Mouse (Mus musculus): ENCODE results near the gene Abhd14a. TPM values are rescaled to one million over a fixed set of nuclear protein-coding genes. Genes with fewer than 3 reads are reported as not detected.

Gene Abhd14a
- polyA plus RNA-seq, 1 experiment: 49.7 TPM

DNA sequence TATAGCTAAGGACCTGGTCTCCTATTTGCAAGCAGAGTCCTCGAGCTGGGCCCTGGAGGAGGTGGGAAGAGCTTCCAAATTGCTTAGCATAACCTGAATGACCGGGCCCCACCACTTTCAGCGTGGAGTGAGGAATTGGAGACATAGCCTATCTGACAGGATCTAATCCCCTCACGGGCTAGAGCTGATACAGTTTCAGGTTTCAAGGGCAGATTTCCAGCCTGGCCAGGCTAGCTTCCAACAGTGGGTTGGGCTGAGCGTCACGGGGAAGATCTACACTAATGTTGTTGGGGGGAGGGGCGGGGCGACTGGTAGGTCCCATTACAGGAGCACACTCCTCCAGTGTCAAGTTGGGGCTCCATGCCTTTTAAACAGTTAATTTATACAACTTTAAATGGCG lies 3.2 kb upstream of the Abhd14a start:
- Histone ChIP-seq H3K4me1 (ENCODE audit: control insufficient read depth, insufficient read depth, low read length) (peaks cover 36% of the 10 kb centered on the region), H3K27me3 (ENCODE audit: control insufficient read depth, insufficient read depth, low read length) (no peaks in the 10 kb centered on the region)
- TF ChIP-seq POLR2A (IDR thresholded peaks at IDR 0.05; ENCODE audit: borderline replicate concordance, insufficient read depth, low read length) (no peak), CTCF (IDR thresholded peaks at IDR 0.05; ENCODE audit: borderline replicate concordance, insufficient read depth, low read depth, low read length) (no peak)

GRCm38 (mm10) chr9:106449947-106450346 lies 2.5 kb upstream of the Abhd14a start:
- no peaks in the 10 kb centered on the region for H3K27me3 ChIP-seq (ENCODE audit: control insufficient read depth, insufficient read depth, low read length)
- H3K4me1 ChIP-seq (ENCODE audit: control insufficient read depth, insufficient read depth, low read length): peaks cover 32% of the 10 kb centered on the region
- TF ChIP-seq CTCF (IDR thresholded peaks at IDR 0.05; ENCODE audit: borderline replicate concordance, insufficient read depth, low read depth, low read length) (no peak), POLR2A (IDR thresholded peaks at IDR 0.05; ENCODE audit: borderline replicate concordance, insufficient read depth, low read length) (no peak)
- peak; percentile 52 to 55 for DNase-seq
- H3K27ac ChIP-seq (ENCODE audit: insufficient read depth, low read length): peak overlapping the region; percentile 46; the same call in 1 of the 2 replicates
- WGBS: 41% methylated on average over 8 of the region's 8 CpGs
- no peak overlapping the region for H3K4me3 ChIP-seq (replicated peaks; ENCODE audit: insufficient read depth, low read depth, low read length)

More for the DNA sequence above, 3.2 kb upstream of the Abhd14a start:
- 19% methylated on average over 9 of the region's 9 CpGs for WGBS
- Histone ChIP-seq H3K4me3 (replicated peaks; ENCODE audit: insufficient read depth, low read depth, low read length) (no peak overlapping the region), H3K27ac (ENCODE audit: insufficient read depth, low read length) (peak overlapping the region; percentile 46; the same call in 1 of the 2 replicates)
- DNase-seq: peak; percentile 72 to 73

DNA sequence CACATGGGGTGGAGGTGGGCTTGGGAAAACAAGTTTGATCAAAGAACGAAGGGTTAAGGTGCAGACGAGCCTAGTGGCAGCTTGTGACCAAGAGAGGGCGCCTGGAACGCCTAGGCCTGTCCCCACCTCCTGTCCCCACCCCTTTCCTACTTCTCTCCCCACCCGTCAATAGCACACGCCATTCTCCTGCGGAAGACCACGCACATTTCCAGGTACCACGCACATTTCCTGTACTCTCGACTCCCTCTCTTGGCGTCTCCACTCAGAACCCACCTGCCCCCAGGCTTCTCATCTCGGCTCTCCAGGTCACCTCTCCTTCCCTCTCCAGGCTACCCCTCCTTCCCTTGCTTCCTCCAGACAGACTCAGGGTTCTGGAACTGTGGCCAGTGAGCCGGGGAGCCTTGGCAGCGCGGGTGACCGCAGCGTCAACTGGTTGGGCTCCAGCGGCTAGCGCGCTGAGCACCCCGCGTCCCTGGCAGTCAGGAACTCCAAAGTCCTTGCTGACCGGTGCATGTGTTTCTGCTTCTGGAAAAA lies 1.1 kb upstream of the Abhd14a start:
- under 1% methylated on average over 23 of the region's 23 CpGs for WGBS
- TF ChIP-seq POLR2A (IDR thresholded peaks at IDR 0.05; ENCODE audit: borderline replicate concordance, insufficient read depth, low read length) (peak; percentile 86; the same call in 1 of the 2 replicates), CTCF (IDR thresholded peaks at IDR 0.05; ENCODE audit: borderline replicate concordance, insufficient read depth, low read depth, low read length) (peak; percentile 81)
- H3K27ac ChIP-seq (ENCODE audit: insufficient read depth, low read length): peak overlapping the region; percentile 63
- H3K4me3 ChIP-seq (replicated peaks; ENCODE audit: insufficient read depth, low read depth, low read length): peak overlapping the region; percentile 65
- peaks cover 29% of the 10 kb centered on the region for H3K4me1 ChIP-seq (ENCODE audit: control insufficient read depth, insufficient read depth, low read length)
- peak; percentile 86 to 89 for DNase-seq
- no peaks in the 10 kb centered on the region for H3K27me3 ChIP-seq (ENCODE audit: control insufficient read depth, insufficient read depth, low read length)

DNA sequence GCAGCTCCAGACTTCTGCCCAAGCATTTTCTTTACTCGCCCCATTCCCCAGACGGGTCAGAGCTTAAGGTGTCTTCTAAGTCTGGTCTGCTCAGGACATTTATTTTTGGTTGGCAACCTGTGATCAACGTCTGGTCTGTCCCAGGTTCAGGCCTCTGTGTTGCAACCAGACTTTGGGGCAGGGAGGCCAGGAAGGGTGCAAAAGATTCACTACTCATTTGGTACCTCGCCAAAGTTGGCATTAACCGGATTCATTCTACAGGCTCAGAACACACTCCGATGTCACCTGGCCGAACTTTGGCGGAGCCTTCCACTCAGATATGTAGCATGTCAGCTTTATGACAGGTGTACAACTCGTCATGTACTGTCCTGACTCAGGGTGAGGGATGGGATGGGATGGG lies 473 bp upstream of the Abhd14a start:
- DNase-seq: peak in 1 of 2 experiments; percentile 66
- TF ChIP-seq CTCF (IDR thresholded peaks at IDR 0.05; ENCODE audit: borderline replicate concordance, insufficient read depth, low read depth, low read length): no peak
- no peak for TF ChIP-seq POLR2A (IDR thresholded peaks at IDR 0.05; ENCODE audit: borderline replicate concordance, insufficient read depth, low read length)
- 21% methylated on average over 9 of the region's 9 CpGs for WGBS
- H3K27me3 ChIP-seq (ENCODE audit: control insufficient read depth, insufficient read depth, low read length): no peaks in the 10 kb centered on the region
- H3K27ac ChIP-seq (ENCODE audit: insufficient read depth, low read length): peak overlapping the region; percentile 49
- peak overlapping the region; percentile 65 for H3K4me3 ChIP-seq (replicated peaks; ENCODE audit: insufficient read depth, low read depth, low read length)
- H3K4me1 ChIP-seq (ENCODE audit: control insufficient read depth, insufficient read depth, low read length): peaks cover 29% of the 10 kb centered on the region

- Histone ChIP-seq H3K4me1 (ENCODE audit: control insufficient read depth, insufficient read depth, low read length) (peaks cover 7% of the 10 kb centered on the region), H3K27ac (ENCODE audit: insufficient read depth, low read length) (no peak overlapping the region), H3K27me3 (ENCODE audit: control insufficient read depth, insufficient read depth, low read length) (no peaks in the 10 kb centered on the region), H3K4me3 (replicated peaks; ENCODE audit: insufficient read depth, low read depth, low read length) (no peak overlapping the region)
- DNase-seq: no peak
- no peak for TF ChIP-seq CTCF (IDR thresholded peaks at IDR 0.05; ENCODE audit: borderline replicate concordance, insufficient read depth, low read depth, low read length)
- TF ChIP-seq POLR2A (IDR thresholded peaks at IDR 0.05; ENCODE audit: borderline replicate concordance, insufficient read depth, low read length): no peak
- 73% methylated on average over 4 of the region's 4 CpGs for WGBS
Measured at GRCm38 (mm10) chr9:106444836-106445235, 2.6 kb downstream of the Abhd14a start.

- H3K27ac ChIP-seq (ENCODE audit: insufficient read depth, low read length): no peak overlapping the region
Measured at GRCm38 (mm10) chr9:106442680-106443079, 4.8 kb downstream of the Abhd14a start.

DNA sequence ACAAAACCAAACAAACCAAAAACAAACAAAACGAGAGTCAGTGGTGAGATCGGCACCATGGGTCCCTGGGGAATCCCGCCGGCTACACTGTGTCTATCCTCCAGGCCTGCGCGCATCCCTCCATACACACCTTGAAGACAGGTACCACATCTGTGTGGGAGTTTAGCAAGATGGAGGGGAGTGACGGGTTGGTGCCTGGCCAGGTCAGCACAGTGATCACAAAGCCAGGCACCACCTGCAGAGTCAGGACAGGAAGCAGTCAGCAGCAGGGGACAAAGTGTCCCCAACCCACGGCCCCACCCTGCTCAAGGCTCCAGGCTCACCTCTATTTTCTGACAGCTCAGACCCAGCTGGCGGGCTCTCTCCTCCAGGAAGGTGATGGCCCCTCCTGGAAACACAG lies 10.9 kb downstream of the Abhd14a start:
- Histone ChIP-seq H3K27ac (ENCODE audit: insufficient read depth, low read length) (no peak overlapping the region), H3K4me3 (replicated peaks; ENCODE audit: insufficient read depth, low read depth, low read length) (no peak overlapping the region), H3K27me3 (ENCODE audit: control insufficient read depth, insufficient read depth, low read length) (no peaks in the 10 kb centered on the region), H3K4me1 (ENCODE audit: control insufficient read depth, insufficient read depth, low read length) (peaks cover 7% of the 10 kb centered on the region)
- WGBS: 83% methylated on average over 9 of the region's 9 CpGs
- no peak for DNase-seq
- TF ChIP-seq POLR2A (IDR thresholded peaks at IDR 0.05; ENCODE audit: borderline replicate concordance, insufficient read depth, low read length): no peak
- no peak for TF ChIP-seq CTCF (IDR thresholded peaks at IDR 0.05; ENCODE audit: borderline replicate concordance, insufficient read depth, low read depth, low read length)

More at GRCm38 (mm10) chr9:106442680-106443079, 4.8 kb downstream of the Abhd14a start:
- DNase-seq: no peak
- WGBS: 81% methylated on average over 5 of the region's 5 CpGs
- TF ChIP-seq CTCF (IDR thresholded peaks at IDR 0.05; ENCODE audit: borderline replicate concordance, insufficient read depth, low read depth, low read length) (no peak), POLR2A (IDR thresholded peaks at IDR 0.05; ENCODE audit: borderline replicate concordance, insufficient read depth, low read length) (no peak)
- H3K4me1 ChIP-seq (ENCODE audit: control insufficient read depth, insufficient read depth, low read length): 0 out of 2 replicates have a peak, but pooled peaks cover 3% of the 10 kb centered on the region
- no peak overlapping the region for H3K4me3 ChIP-seq (replicated peaks; ENCODE audit: insufficient read depth, low read depth, low read length)
- H3K27me3 ChIP-seq (ENCODE audit: control insufficient read depth, insufficient read depth, low read length): no peaks in the 10 kb centered on the region

GRCm38 (mm10) chr9:106433389-106433788 lies 14.1 kb downstream of the Abhd14a start:
- H3K27ac ChIP-seq (ENCODE audit: insufficient read depth, low read length): no peak overlapping the region
- H3K4me1 ChIP-seq (ENCODE audit: control insufficient read depth, insufficient read depth, low read length): peaks cover 4% of the 10 kb centered on the region
- H3K27me3 ChIP-seq (ENCODE audit: control insufficient read depth, insufficient read depth, low read length): no peaks in the 10 kb centered on the region
- DNase-seq: no peak
- no peak overlapping the region for H3K4me3 ChIP-seq (replicated peaks; ENCODE audit: insufficient read depth, low read depth, low read length)
- WGBS: 56% methylated on average over 7 of the region's 7 CpGs
- TF ChIP-seq POLR2A (IDR thresholded peaks at IDR 0.05; ENCODE audit: borderline replicate concordance, insufficient read depth, low read length) (no peak), CTCF (IDR thresholded peaks at IDR 0.05; ENCODE audit: borderline replicate concordance, insufficient read depth, low read depth, low read length) (no peak)
